Mouse (Mus musculus) heart, postnatal 14 days (tissue): ENCODE measurements around the gene Camta1. TPM values are rescaled to one million over a fixed set of nuclear protein-coding genes. Genes with fewer than 3 reads are reported as not detected.

Experiments
- DNase-seq, 2 experiments: peaks; one replicate each; pipeline ENCODE4 v3.0.0; 2021 to 2022
- intact Hi-C: fragments of 180-260 bp; cut with DNase I; formaldehyde crosslinking; loops from one replicate; pipeline ENCODE4 v1.15.1; 2025
- long read RNA-seq, 2 experiments: library from polyadenylated mRNA; stranded (forward); transcript quantifications; one replicate each; pipeline ENCODE4 v2.0.0; 2021
- total RNA-seq, 2 experiments: library from RNA; stranded (reverse); gene quantifications; 2 replicates each; pipeline ENCODE4 v1.2.3; 2021

Camta1 gene
- total RNA-seq, result 100 to 1,000 TPM; 193 to 199 TPM
- long read RNA-seq, experiment 1, full-length matches to known transcripts, result 151 of 174 reads
- long read RNA-seq, experiment 1, partial matches to known transcripts, result 7 of 174 reads
- long read RNA-seq, experiment 1, other reads (novel, unspliced or antisense), result 16 of 174 reads
- long read RNA-seq, experiment 2, full-length matches to known transcripts, result 112 of 143 reads
- long read RNA-seq, experiment 2, partial matches to known transcripts, result 9 of 143 reads
- long read RNA-seq, experiment 2, other reads (novel, unspliced or antisense), result 22 of 143 reads

DNA sequence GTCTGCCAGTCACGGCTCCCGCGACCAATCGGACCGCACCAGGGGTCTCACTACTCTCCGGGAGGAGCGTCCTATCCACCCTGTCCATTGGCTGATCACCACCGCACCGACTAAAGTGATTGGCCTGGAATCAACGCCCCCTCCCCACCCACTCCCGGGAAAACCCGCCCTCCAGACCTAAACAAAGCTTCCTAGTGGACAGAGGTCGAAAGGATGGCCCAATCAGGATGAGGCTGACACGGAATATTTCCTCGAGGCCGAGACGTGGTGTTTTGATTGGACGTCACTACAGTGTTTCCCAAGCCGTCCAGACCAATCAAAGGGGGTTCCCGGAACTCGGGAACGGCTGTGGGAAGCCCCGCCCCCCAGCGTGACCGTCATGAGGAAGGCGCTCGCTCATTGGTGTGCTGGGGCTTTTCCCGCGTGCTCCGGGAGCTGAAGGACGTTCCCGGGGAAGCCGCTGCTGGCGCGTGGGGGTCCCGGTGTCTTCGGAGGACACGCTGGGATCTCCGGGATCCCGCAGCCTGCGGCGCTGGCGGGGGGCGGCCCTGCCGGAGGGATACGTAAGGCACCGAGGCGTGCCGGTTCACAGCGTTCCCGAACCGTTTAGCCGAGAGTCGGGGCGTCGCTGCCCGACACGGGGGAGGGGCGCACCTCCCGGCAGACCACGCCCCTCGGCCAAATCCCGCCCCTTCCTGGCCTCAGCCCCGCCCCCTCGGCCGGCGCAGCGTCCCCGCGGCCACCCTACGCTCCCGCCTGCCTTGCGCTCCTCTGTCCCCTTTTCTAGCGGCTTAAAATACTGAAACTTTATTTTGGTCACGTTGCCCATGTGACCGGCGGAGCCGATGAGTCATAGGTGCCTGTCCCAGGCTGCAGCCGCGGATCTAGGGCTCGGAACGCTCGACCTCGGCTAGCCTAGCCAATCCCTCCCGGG is at the start of gene Camta1:
Gene Camta1, minus strand, starts transcription at position 71 of the 934 bp plus-strand sequence.
- intact Hi-C loops, result loop anchor here (2.0 to 5.0 kb wide), 2 partner anchors 39 to 60 kb away; no protein-coding TSS in a partner anchor
- DNase-seq, result peak; percentile 99

DNA sequence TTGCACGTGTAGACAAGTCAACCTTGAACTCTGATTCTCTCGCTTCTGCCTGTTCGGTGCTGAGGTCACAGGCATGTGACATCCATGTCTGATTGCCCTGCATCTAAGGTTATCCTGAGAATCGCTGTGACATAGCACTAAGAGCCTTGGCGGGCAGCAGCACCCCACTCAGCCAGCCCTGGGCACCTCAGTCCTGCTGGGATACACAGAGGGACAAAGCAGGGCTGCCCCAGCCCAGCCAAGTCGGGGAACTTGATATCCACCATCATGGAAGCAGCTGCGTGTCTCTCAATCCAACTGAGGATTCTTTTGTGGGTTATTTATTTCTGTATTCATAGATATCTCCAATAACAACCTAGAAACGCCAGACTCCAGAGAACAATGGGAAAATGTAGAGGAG is 47.1 kb upstream of the Camta1 start:
- DNase-seq, result no peak
- intact Hi-C loops, result no loop called here

DNA sequence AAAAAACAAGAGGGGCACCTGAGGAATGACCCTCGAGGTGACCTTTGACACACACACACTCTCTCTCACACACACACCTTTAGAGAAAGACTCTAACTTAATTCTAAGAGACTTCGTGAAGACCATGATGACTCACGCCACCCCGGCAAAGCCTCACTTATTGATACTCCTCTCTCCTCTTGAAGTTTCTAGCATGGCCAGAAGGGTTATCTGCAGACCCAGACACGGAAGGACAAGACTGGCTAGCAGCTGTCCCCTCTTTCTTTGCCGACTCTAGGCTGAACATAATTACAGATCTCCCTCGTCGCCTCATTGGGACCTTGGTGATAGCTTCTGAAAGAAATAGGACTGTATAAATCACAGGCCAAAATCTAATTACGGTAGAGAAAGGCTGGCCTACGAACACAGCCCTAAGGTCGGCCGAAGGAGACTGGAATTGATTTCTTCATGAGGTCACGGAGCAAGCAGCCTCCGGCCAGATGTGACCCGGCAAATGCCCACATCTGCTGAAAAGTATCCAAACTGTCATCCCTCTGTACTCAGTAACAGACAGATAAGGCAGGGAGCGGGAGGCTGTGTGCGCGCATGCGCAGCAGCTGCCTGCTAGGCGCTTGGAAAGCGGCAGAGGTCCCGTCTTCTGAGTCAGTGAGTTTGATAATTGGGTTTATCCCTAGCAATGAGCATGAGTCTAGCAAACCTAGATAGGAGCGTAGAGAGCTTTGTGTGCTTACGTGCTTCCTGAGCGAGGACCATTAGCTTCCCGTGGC is 46.1 kb upstream of the Camta1 start:
- intact Hi-C loops, result no loop called here

DNA sequence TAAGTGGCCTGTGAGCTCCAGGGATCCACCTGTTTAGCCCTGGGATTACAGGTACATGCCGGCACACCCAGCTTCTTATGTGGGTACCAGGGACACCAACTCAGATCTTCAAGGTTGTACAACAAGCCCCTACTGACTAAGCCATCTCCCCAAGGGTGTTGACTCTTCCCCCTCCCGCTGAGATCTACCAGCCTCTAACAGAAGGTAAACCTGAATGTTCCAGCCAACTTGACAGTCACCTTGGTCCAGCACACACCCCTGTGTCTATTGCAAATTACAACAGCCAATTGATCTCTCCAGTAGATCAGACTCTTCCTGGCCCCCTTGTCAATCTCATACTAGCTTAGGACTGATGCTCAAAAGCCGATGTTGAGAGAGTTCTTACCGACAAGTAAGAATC is 43.9 kb upstream of the Camta1 start:
- intact Hi-C loops, result loop anchor here (2.0 kb wide), 1 partner anchor 13 kb away; no protein-coding TSS in a partner anchor
- DNase-seq, result no peak

More for the DNA sequence above, 46.1 kb upstream of the Camta1 start:
- peak; percentile 42 to 50 for DNase-seq

DNA sequence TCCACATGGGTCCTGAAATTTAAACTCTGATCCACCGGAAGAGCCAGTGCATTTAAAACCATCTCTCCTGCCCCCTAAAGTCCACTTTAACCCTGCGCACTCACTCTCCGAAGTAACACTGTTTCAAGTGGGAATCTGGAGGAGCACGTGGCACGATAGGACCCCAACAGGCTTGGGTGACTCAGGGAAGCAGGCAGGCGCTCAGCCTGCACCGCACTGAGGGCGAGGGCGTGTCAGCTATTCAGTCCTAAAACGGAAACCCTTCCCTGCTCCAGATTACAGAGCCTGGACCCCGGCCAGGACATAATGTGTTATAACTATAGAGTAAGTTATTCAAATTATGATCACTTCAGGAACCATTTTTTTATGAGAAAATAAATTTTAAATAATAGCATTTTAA is 42.4 kb upstream of the Camta1 start:
- intact Hi-C loops, result loop anchor here (2.0 kb wide), 1 partner anchor 15 kb away; no protein-coding TSS in a partner anchor
- peak; percentile 67 to 75 for DNase-seq

GRCm38 (mm10) chr4:151902689-151903241 is 41.1 kb upstream of the Camta1 start:
- intact Hi-C loops, result no loop called here

GRCm38 (mm10) chr4:151902046-151902688 is 40.5 kb upstream of the Camta1 start:
- intact Hi-C loops, result no loop called here
- no peak for DNase-seq

More at GRCm38 (mm10) chr4:151902689-151903241, 41.1 kb upstream of the Camta1 start:
- DNase-seq, result peak; percentile 83 to 84

DNA sequence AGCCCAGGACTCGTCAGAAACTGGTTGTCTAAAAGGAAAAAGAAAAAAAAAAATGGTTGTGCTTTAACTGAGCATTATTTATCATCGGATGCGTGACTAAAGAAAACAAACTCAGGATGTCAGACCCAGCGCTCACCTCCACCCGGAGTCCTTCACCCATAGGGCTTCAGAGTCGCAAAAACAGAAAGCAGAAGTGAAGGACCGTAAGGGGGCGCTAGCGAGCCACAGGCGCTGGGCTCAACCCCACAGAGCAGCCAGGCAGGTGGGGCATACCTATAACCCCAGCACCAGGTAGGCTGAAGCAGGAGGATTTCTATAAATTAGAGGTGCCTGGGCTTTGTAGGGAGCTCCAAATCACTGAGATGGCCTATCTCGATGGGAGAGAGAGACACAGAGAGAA is 39.7 kb upstream of the Camta1 start:
- peak; percentile 26 to 30 for DNase-seq
- intact Hi-C loops, result loop anchor here (2.0 kb wide), 1 partner anchor 39 kb away; no protein-coding TSS in a partner anchor

DNA sequence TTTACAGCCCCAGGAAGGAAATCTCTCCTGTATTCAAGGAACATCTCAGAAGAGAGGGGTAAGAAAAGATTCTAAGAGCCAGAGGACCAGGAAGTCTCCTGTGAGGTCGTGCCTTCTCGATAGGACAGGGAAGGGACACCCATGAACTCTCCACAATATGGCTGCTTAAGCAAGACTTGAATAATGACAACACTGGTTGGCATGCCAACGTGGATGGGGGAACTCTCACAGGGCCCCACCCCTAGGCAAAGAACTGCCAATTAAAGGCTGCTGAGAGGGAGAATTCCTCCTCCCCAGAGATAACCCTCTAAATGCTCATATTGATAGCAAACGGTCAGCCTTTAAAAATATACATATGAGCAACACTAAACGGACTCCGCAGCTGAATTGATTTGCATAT is 39.1 kb upstream of the Camta1 start:
- no peak for DNase-seq
- intact Hi-C loops, result loop anchor here (2.0 kb wide), 1 partner anchor 38 kb away; no protein-coding TSS in a partner anchor

DNA sequence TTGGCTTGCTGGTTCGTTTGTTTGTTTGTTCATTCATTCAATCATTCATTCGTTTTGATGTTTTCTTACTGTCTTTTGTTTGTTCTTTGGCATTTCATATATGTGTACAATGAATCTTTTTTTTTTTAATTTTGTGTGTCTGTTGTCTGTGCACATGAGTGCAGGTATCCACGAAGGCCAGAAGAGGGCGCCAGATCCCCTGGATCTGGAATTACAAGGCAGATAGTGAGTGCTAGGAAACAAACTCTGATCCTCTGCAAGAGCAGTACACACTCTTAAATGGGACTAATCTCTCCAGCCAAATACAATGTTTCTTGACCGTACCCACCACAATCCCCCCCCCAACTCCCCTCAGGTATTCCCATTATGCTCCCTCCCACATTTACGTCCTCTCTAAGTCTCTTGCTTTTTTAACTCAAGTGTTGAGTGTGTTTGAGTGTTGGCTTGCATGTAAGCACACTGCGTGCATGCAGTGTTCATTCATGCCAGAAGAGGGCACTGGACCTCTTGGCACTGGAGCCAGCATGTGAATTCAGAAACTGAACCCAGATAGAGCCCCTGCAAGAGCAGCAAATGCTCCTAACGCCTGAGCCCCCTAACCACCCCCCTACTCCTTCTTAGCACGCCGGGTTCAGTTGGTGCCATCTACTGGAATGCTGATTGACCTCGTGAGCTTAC is 38.2 kb upstream of the Camta1 start:
- intact Hi-C loops, result loop anchor here (2.0 kb wide), 1 partner anchor 37 kb away; no protein-coding TSS in a partner anchor

DNA sequence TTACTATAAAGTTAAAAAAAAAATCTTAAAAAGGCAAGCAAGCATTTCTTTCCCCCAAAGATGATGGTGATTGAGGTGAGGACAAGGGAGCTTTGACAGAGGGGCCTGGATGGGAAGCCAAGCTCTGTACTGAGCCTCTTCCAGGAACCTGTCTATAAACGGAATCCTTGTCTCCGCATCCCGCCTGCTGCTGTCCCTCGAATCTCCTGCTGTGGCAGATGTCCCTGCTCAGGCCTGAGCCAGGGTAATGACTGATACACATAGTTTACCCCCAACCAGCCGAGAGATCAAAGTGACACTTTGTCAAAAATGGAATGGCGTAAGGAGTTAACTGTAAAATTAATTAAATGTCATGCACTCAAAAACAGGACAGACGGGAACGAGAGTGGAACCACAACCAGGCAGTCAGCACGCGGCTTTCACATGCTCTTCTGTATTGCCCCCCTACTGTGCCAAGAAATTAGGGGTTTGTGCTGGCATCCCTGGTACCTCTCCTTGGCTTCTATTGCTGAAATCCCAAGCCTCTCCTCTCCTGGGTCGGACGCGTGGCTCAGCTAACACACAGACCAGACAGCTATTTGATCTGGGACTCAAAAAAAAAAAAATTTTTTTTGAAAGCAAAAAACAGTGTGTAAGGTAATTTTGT is 37.0 kb upstream of the Camta1 start:
- intact Hi-C loops, result no loop called here
- no peak for DNase-seq

More for the DNA sequence above, 38.2 kb upstream of the Camta1 start:
- DNase-seq, result no peak

- DNase-seq, result no peak
- intact Hi-C loops, result no loop called here
Observed at GRCm38 (mm10) chr4:151897069-151897617, 35.5 kb upstream of the Camta1 start.

- intact Hi-C loops, result no loop called here
- DNase-seq, result no peak
Observed at GRCm38 (mm10) chr4:151895624-151896023, 33.9 kb upstream of the Camta1 start.

DNA sequence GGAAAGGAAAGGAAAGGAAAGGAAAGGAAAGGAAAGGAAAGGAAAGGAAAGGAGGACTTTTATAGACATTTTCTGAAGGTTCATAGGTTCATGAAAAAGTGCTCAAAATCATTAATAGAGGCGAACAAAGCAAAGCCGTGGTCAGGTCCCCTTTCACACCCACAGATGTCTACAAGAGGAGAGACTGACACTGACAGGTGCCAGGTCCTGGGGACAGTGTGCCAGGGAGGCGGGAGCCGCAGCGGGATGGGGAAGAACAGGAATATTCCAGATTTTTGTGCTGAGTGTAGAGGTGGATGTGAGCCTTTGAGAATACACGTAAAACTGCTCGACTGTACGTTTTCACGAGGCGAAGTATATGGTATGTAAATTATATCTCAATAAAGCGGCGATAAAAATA is 33.2 kb upstream of the Camta1 start:
- intact Hi-C loops, result no loop called here
- no peak for DNase-seq

DNA sequence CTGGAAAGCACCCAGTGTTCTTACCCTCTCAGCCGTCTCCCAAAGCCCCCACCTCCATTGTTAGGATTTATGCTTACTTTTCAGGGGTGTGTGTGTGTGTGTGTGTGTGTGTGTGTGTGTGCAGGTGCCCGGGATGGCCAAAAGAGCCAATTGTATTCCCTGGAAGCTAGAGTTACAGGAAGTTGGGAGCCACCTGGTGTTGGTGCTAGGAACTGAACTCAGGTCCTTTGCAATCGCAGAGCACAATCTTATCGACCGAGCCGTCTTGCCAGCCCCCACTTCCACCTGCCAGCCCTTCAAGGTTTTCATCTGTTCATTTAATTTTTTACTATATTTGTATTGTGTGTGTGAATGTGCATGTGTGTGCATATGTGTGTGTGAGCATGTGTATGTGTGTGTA is 31.6 kb upstream of the Camta1 start:
- intact Hi-C loops, result no loop called here
- no peak for DNase-seq

GRCm38 (mm10) chr4:151881590-151881989 is 19.9 kb upstream of the Camta1 start:
- intact Hi-C loops, result no loop called here
- DNase-seq, result no peak

DNA sequence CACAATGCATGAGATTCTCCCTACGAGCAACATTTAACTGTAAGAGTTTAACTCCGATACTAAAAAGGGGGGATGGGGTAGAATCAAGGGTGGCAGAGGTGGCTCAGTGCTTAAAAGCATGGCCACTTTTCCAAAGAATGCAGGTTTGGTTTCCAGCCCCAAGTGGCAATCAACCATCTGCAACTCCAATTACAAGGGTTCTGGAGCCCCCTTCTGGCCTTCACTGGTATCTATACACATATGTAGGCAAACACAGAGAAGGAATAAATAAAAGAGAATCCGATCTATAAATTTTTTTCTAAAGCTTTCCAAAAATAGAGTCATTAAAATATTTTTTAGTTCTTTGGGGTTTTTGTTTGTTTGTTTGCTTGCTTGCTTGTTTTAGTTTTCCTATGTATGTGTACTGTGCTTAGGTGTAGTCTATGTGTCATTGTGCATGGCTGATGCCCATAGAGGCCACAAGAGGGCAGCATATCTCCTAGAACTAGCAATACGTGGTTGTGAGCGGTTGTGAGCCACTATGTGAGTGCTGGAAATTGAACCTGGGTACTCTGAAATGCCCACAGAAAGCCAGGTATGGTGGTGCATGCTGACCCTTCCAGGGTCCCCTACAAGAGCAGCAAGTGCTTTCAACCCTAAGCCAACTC is 18.5 kb upstream of the Camta1 start:
- no peak for DNase-seq
- intact Hi-C loops, result no loop called here

DNA sequence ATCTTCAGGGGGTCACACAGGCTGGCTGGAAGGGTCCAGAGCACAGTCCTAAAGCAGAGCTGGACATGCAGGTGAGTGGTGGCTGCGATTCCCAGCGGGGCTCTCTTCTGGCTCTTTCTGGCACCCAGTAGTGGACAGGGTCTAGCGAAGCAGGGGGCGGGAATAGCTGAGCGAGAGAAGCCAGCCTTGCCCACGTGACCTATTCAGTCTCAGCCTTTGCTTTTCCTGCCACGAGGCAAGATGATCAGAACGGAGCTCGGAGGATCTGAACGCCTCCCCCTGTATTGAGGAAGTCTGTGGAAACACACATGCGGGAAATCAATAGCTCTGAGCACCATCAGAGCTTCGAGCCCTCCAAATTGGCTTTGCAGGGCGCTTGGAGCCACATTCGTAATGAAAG is 14.7 kb upstream of the Camta1 start:
- DNase-seq, result no peak
- intact Hi-C loops, result no loop called here
